ENCODE assay signal across 27 mouse cellular contexts in genomic region chr16:65820803-65821202, GRCm38 (mm10). TPM values are rescaled to one million over a fixed set of nuclear protein-coding genes. Genes with fewer than 3 reads are reported as not detected.
DNase-seq lines count a peak whose midpoint lies in the region; ATAC-seq and TF ChIP-seq lines count a peak whose summit lies in the region.
"Had no signal": no experiment of that assay in that cellular context is flagged by ENCODE, and none has a peak within 500 bp of the region (broad histone marks: within the 10 kb centered on the region; RNA-seq: fewer than 3 reads in every experiment).

No protein-coding gene starts in this region.

- ATAC-seq in kidney, postnatal 0 days (replicated peaks; ENCODE audit: low FRiP score, low read depth): no peak
- ATAC-seq in embryonic facial prominence, embryonic 15.5 days (ENCODE audit: insufficient number of reproducible peaks, low FRiP score, low TSS enrichment, low read depth): no peak
- ATAC-seq in midbrain, embryonic 13.5 days: no peak
- ATAC-seq: activated CD4-positive, CD25-positive, alpha-beta regulatory T cell, adult 4 months; CD4-positive, CD25-positive, alpha-beta regulatory T cell, adult 4 months; forebrain, embryonic 16.5 days; hindbrain, embryonic 16.5 days; inflammation-experienced regulatory T-cells, adult 6 months; Patski had no signal

- TF ChIP-seq CTCF in kidney, postnatal 0 days (IDR thresholded peaks at IDR 0.05; ENCODE audit: low read depth): no peak

- no peak overlapping the region for H3K4me2 ChIP-seq in kidney, postnatal 0 days (ENCODE audit: low read length)
- peak overlapping the region; percentile 15; the same call in 1 of the 2 replicates for H3K4me2 ChIP-seq in embryonic facial prominence, embryonic 15.5 days (replicated peaks)
- peak overlapping the region; percentile 57 for H3K4me2 ChIP-seq in myocyte (ENCODE audit: low read depth)
- H3K4me2 ChIP-seq in midbrain, embryonic 13.5 days (replicated peaks): no peak overlapping the region
- H3K4me2 ChIP-seq: embryonic facial prominence, embryonic 13.5 days; forebrain, embryonic 12.5 days; hindbrain, embryonic 12.5 days had no signal

- no peaks in the 10 kb centered on the region for H3K9me3 ChIP-seq in kidney, postnatal 0 days (replicated peaks; ENCODE audit: low read length)
- H3K9me3 ChIP-seq in embryonic facial prominence, embryonic 15.5 days (replicated peaks): no peaks in the 10 kb centered on the region
- H3K9me3 ChIP-seq in midbrain, embryonic 13.5 days: no peaks in the 10 kb centered on the region
- H3K9me3 ChIP-seq: embryonic facial prominence, embryonic 13.5 days; forebrain, embryonic 12.5 days; heart, embryonic 10.5 days; hindbrain, embryonic 12.5 days had no signal

- peak; percentile 4 for DNase-seq in kidney, postnatal 0 days (ENCODE audit: low spot score)
- no peak for DNase-seq in kidney, adult 11 months
- peak; percentile 25 for DNase-seq in retina, embryonic 14.5 days (ENCODE audit: low spot score)
- no peak for DNase-seq in retina, postnatal 1 day
- DNase-seq in frontal cortex, postnatal 25 days (ENCODE audit: low spot score in 2 of 2): no peak
- DNase-seq: adrenal gland, postnatal 14 days; cerebellum, adult 11-12 months; cerebellum, adult 9-10 months; cerebellum, postnatal 25 days; gastrocnemius, postnatal 36 days; heart, adult 18-20 months; heart, postnatal 10 days; heart, postnatal 4 days had no signal

- WGBS in kidney, postnatal 0 days: 54% methylated on average over 2 of the region's 2 CpGs
- 53% methylated on average over 2 of the region's 2 CpGs for WGBS in embryonic facial prominence, embryonic 15.5 days
- WGBS in midbrain, embryonic 13.5 days: 36% methylated on average over 2 of the region's 2 CpGs

- H3K27me3 ChIP-seq in kidney, postnatal 0 days (ENCODE audit: insufficient read depth, low read length): no peaks in the 10 kb centered on the region
- H3K27me3 ChIP-seq in embryonic facial prominence, embryonic 15.5 days: no peaks in the 10 kb centered on the region
- no peaks in the 10 kb centered on the region for H3K27me3 ChIP-seq in myocyte (ENCODE audit: control insufficient read depth, insufficient read depth, insufficient read length)
- peaks cover 9% of the 10 kb centered on the region; the same call in 1 of the 2 replicates for H3K27me3 ChIP-seq in midbrain, embryonic 13.5 days
- H3K27me3 ChIP-seq: Patski had no signal

- no peak overlapping the region for H3K9ac ChIP-seq in kidney, postnatal 0 days (ENCODE audit: low read depth, low read length)
- no peak overlapping the region for H3K9ac ChIP-seq in embryonic facial prominence, embryonic 15.5 days
- no peak overlapping the region for H3K9ac ChIP-seq in midbrain, embryonic 13.5 days (replicated peaks)
- H3K9ac ChIP-seq: embryonic facial prominence, embryonic 13.5 days; forebrain, embryonic 12.5 days; hindbrain, embryonic 12.5 days had no signal

- no peak for TF ChIP-seq POLR2A in myocyte (IDR thresholded peaks at IDR 0.05; ENCODE audit: insufficient read length, low read depth)

- H3K4me3 ChIP-seq in kidney, postnatal 0 days (replicated peaks; ENCODE audit: low read depth, low read length): no peak overlapping the region
- no peak overlapping the region for H3K4me3 ChIP-seq in embryonic facial prominence, embryonic 15.5 days (replicated peaks)
- no peak overlapping the region for H3K4me3 ChIP-seq in myocyte
- no peak overlapping the region for H3K4me3 ChIP-seq in midbrain, embryonic 13.5 days (replicated peaks)
- H3K4me3 ChIP-seq: embryonic facial prominence, embryonic 13.5 days; forebrain, embryonic 12.5 days; heart, embryonic 10.5 days; hindbrain, embryonic 12.5 days had no signal

- H3K79me2 ChIP-seq in myocyte (ENCODE audit: control insufficient read depth, insufficient read depth): peaks cover 60% of the 10 kb centered on the region

- no peak overlapping the region for H3ac ChIP-seq in myocyte (ENCODE audit: control insufficient read depth, insufficient read length)

- H3K36me3 ChIP-seq in kidney, postnatal 0 days (ENCODE audit: insufficient read depth, low read length): no peaks in the 10 kb centered on the region
- H3K36me3 ChIP-seq in embryonic facial prominence, embryonic 15.5 days: no peaks in the 10 kb centered on the region
- H3K36me3 ChIP-seq in myocyte (ENCODE audit: control insufficient read depth, insufficient read depth): no peaks in the 10 kb centered on the region
- H3K36me3 ChIP-seq in midbrain, embryonic 13.5 days: no peaks in the 10 kb centered on the region
- H3K36me3 ChIP-seq: embryonic facial prominence, embryonic 13.5 days; forebrain, embryonic 12.5 days; G1E; heart, embryonic 10.5 days; hindbrain, embryonic 12.5 days had no signal

- no peaks in the 10 kb centered on the region for H3K4me1 ChIP-seq in kidney, postnatal 0 days (replicated peaks; ENCODE audit: insufficient read depth, low read length)
- 0 out of 2 replicates have a peak, but pooled peaks cover 5% of the 10 kb centered on the region for H3K4me1 ChIP-seq in embryonic facial prominence, embryonic 15.5 days
- H3K4me1 ChIP-seq in midbrain, embryonic 13.5 days (replicated peaks): peaks cover 3% of the 10 kb centered on the region
- H3K4me1 ChIP-seq: embryonic facial prominence, embryonic 13.5 days had no signal

- H3K27ac ChIP-seq in kidney, postnatal 0 days: no peak overlapping the region
- no peak overlapping the region for H3K27ac ChIP-seq in embryonic facial prominence, embryonic 15.5 days (replicated peaks)
- no peak overlapping the region for H3K27ac ChIP-seq in midbrain, embryonic 13.5 days
- H3K27ac ChIP-seq: embryonic facial prominence, embryonic 13.5 days; forebrain, embryonic 12.5 days; heart, embryonic 10.5 days; hindbrain, embryonic 12.5 days had no signal

TF ChIP-seq in myocyte, 11 proteins besides CTCF, POLR2A, EP300 and RAD21:
- TF ChIP-seq TCF12 (IDR thresholded peaks at IDR 0.05; ENCODE audit: insufficient read depth, poor library complexity, severe bottlenecking) (peak; percentile 69), MYOG (IDR thresholded peaks at IDR 0.05; ENCODE audit: control insufficient read depth in 1 of 3, insufficient read depth in 1 of 3, insufficient read length in 2 of 3, low read depth in 2 of 3) (peak in 2 of 3 experiments; percentile 45 to 69), TCF3 (IDR thresholded peaks at IDR 0.05; ENCODE audit: insufficient read length, low read depth) (no peak), MYOD1 (IDR thresholded peaks at IDR 0.05; ENCODE audit: control insufficient read depth in 1 of 3, insufficient read length in 2 of 3, low read depth in 2 of 3) (peak; percentile 12 to 74 (median 64)), SRF (IDR thresholded peaks at IDR 0.05; ENCODE audit: control insufficient read depth, insufficient read length, low read depth) (peak; percentile 12)

RNA-seq across cellular contexts. Expression of gene Vgll3, which starts 5.7 kb away (rescaled TPM):
- polyA plus RNA-seq in kidney, postnatal 0 days (2015; fragmentation: Nextera tagmentation; extraction: Ambion mirVana): 2.1 and 2.8 TPM in 2 replicates
- 66.2 and 69.2 TPM in 2 replicates for polyA plus RNA-seq in embryonic facial prominence, embryonic 15.5 days (2015; fragmentation: Nextera tagmentation; extraction: Ambion mirVana)
- polyA plus RNA-seq in myocyte (2012; fragmentation: generic; extraction: Trizol): 17.8 TPM
- polyA plus RNA-seq in midbrain, embryonic 13.5 days (2015; fragmentation: Nextera tagmentation; extraction: Ambion mirVana): 0.88 and 1.7 TPM in 2 replicates
- polyA plus RNA-seq: activated CD4-positive, CD25-positive, alpha-beta regulatory T cell, adult 4 months; CD4-positive, CD25-positive, alpha-beta regulatory T cell, adult 4 months; G1E; inflammation-experienced regulatory T-cells, adult 6 months had no signal

Comparison
In these comparisons a context has a peak if more than half of its experiments do, and no peak if none do; other contexts are left out.
1. DNase-seq: peak in kidney, postnatal 0 days (single experiment) and retina, embryonic 14.5 days (single experiment); none in kidney, adult 11 months (single experiment), retina, postnatal 1 day (single experiment) and frontal cortex, postnatal 25 days (0 of 2).
2. H3K4me2 ChIP-seq: peak in embryonic facial prominence, embryonic 15.5 days (single experiment) and myocyte (single experiment); none in kidney, postnatal 0 days (single experiment) and midbrain, embryonic 13.5 days (single experiment).